Mouse (Mus musculus): ENCODE measurements around the gene Tpm4. TPM values are rescaled to one million over a fixed set of nuclear protein-coding genes. Genes with fewer than 3 reads are reported as not detected.

The Tpm4 gene
- total RNA-seq, 2 experiments from 2014 or later = 22.5 to 27.3 TPM

DNA sequence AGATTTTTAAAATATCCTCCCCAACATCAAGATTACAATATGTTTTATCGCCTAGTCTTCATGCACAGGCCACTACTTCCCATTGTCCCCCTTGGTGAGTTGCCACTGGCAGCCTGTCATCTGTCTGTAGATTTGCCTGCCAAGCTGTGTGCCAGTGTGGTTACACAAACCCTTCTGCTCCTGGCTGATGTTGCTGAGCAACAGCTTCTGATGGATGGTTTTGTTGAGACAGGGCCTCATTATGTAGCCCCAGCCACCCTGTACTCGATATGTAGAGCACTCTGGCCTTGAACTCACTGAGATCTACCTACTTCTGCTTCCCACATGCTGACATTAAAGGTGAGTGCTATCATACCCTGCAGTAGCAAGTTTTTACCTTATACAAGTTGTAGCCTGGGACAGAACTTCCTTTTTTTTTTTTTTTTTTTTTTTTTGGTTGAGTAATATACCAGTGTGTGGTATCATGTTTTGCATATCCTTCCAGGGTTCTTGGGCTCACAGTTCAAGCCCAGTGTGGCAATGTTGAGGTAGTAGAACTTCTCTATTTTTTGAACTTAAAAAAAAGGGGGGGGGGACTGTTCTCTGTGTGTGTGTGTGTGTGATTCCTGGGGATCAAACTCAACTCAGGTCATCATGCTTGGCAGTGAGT lies 48.9 kb downstream of the Tpm4 start:
- no peak for ATAC-seq (replicated peaks; ENCODE audit: low FRiP score, poor library complexity, severe bottlenecking)

- no peak for ATAC-seq (replicated peaks; ENCODE audit: low FRiP score, poor library complexity, severe bottlenecking)
These were observed 53.1 kb downstream of the Tpm4 start for GRCm38 (mm10) chr8:72187793-72188331.

GRCm38 (mm10) chr8:72189417-72190214 lies 54.8 kb downstream of the Tpm4 start, which contains the start of gene Hsh2d:
Gene Hsh2d (plus strand): TSS chr8:72189638.
- peak; percentile 91 for ATAC-seq (replicated peaks; ENCODE audit: low FRiP score, poor library complexity, severe bottlenecking)

DNA sequence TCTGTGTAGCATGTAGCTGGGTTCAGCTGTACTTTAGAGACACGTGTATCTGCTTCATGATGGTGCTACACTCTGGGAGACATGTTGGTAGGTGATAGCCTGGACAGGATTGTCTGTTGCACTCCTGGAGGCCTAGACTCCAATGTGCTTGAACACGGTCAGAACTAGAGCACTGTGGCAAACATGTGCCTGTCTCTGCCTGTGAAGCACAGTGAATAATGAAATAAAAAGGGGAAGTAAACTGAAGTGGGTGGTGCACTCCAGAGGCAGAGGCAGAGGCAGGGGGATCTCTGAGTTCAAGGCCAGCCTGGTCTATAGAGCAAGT lies 55.4 kb downstream of the Tpm4 start:
- ATAC-seq (replicated peaks; ENCODE audit: low FRiP score, poor library complexity, severe bottlenecking) = no peak

DNA sequence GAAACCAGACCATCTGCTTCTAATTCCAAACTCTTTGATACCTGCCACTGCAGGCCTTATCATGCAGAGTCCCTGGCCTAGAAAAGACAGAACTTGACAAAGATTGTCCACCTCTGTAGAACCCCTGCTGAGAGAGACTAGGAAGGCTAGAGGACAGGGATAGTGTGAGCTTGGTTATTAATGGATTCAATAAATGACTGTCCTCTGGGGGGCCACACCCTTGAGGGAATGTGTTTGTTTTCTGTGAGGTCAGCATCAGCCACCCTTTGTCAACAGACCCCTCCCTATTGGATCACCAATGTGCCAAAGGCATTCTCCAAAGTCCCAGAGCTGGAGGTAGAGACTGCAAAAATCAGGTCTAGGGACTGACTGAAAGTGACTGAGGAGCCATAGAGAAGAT lies 57.3 kb downstream of the Tpm4 start:
- ATAC-seq (replicated peaks; ENCODE audit: low FRiP score, poor library complexity, severe bottlenecking) = no peak

DNA sequence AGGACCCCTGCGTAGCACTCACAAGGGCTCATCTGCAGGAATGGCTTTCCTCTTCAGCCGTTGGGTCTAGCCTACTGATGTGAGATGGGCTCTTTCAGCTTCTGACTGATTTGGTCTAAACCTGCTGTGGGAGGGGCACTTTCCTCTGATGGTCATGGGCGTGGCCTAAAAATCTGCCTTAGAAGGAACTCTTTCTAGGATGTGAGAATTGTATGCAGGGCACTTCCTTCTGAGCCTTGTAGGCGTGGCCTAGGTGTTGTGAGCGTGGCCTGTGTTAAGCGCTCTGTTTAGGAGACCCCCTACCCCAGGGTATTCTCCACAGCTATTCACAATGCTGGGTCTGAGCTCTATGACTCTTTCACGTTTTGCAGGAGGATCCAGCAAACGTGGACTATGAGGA lies 63.2 kb downstream of the Tpm4 start:
- ATAC-seq (replicated peaks; ENCODE audit: low FRiP score, poor library complexity, severe bottlenecking) = no peak; the same call in 1 of the 2 replicates

Other genes with a start within 250 kb of the Tpm4 start
- gene Zfp882, start 226.4 kb upstream of the Tpm4 start, total RNA-seq (2015; ENCODE audit: low replicate concordance) = 2.1 TPM in 1 of 2 replicates, not detected in the other
- 2.0 and 3.3 TPM in 2 replicates for gene Zfp882, start 226.4 kb upstream of the Tpm4 start, total RNA-seq (2017; ENCODE audit: low replicate concordance)
- gene Zfp617, start 226.3 kb upstream of the Tpm4 start, total RNA-seq (2015; ENCODE audit: low replicate concordance) = 9.2 and 10.4 TPM in 2 replicates
- 5.5 and 6.8 TPM in 2 replicates for gene Zfp617, start 226.3 kb upstream of the Tpm4 start, total RNA-seq (2017; ENCODE audit: low replicate concordance)
- 11.7 and 15.8 TPM in 2 replicates for gene Zfp961, start 183.9 kb upstream of the Tpm4 start, total RNA-seq (2015; ENCODE audit: low replicate concordance)
- 8.6 and 9.1 TPM in 2 replicates for gene Zfp961, start 183.9 kb upstream of the Tpm4 start, total RNA-seq (2017; ENCODE audit: low replicate concordance)
- 15.3 and 25.2 TPM in 2 replicates for gene Cyp4f18, start 125.3 kb upstream of the Tpm4 start, total RNA-seq (2015; ENCODE audit: low replicate concordance)
- gene Cyp4f18, start 125.3 kb upstream of the Tpm4 start, total RNA-seq (2017; ENCODE audit: low replicate concordance) = 7.7 and 10.3 TPM in 2 replicates
- not detected in 2 replicates for gene Olfr372, start 93.8 kb upstream of the Tpm4 start, total RNA-seq (2015; ENCODE audit: low replicate concordance)
- gene Olfr372, start 93.8 kb upstream of the Tpm4 start, total RNA-seq (2017; ENCODE audit: low replicate concordance) = not detected in 2 replicates
- gene Olfr373, start 51.8 kb upstream of the Tpm4 start, total RNA-seq (2015; ENCODE audit: low replicate concordance) = not detected in 2 replicates
- not detected in 2 replicates for gene Olfr373, start 51.8 kb upstream of the Tpm4 start, total RNA-seq (2017; ENCODE audit: low replicate concordance)
- gene Olfr374, start 27.9 kb upstream of the Tpm4 start, total RNA-seq (2015; ENCODE audit: low replicate concordance) = not detected in 2 replicates
- gene Olfr374, start 27.9 kb upstream of the Tpm4 start, total RNA-seq (2017; ENCODE audit: low replicate concordance) = 0.14 TPM in 1 of 2 replicates, not detected in the other
- 15.3 and 26.9 TPM in 2 replicates for gene Rab8a, start 26.2 kb downstream of the Tpm4 start, total RNA-seq (2015; ENCODE audit: low replicate concordance)
- gene Rab8a, start 26.2 kb downstream of the Tpm4 start, total RNA-seq (2017; ENCODE audit: low replicate concordance) = 69.9 and 102 TPM in 2 replicates
- 0.77 and 4.4 TPM in 2 replicates for gene Hsh2d, start 54.7 kb downstream of the Tpm4 start, total RNA-seq (2015; ENCODE audit: low replicate concordance)
- gene Hsh2d, start 54.7 kb downstream of the Tpm4 start, total RNA-seq (2017; ENCODE audit: low replicate concordance) = 1.7 and 2.8 TPM in 2 replicates
- 1.7 TPM in 1 of 2 replicates, not detected in the other for gene Cib3, start 77.9 kb downstream of the Tpm4 start, total RNA-seq (2015; ENCODE audit: low replicate concordance)
- gene Cib3, start 77.9 kb downstream of the Tpm4 start, total RNA-seq (2017; ENCODE audit: low replicate concordance) = 1.8 and 5.4 TPM in 2 replicates
- gene Gm11034, start 78.7 kb downstream of the Tpm4 start, total RNA-seq (2015; ENCODE audit: low replicate concordance) = not detected in 2 replicates
- not detected in 2 replicates for gene Gm11034, start 78.7 kb downstream of the Tpm4 start, total RNA-seq (2017; ENCODE audit: low replicate concordance)
- gene Fam32a, start 84.8 kb downstream of the Tpm4 start, total RNA-seq (2015; ENCODE audit: low replicate concordance) = 31.1 and 32.9 TPM in 2 replicates
- gene Fam32a, start 84.8 kb downstream of the Tpm4 start, total RNA-seq (2017; ENCODE audit: low replicate concordance) = 30.3 and 36.4 TPM in 2 replicates
- 36.9 and 46.8 TPM in 2 replicates for gene Ap1m1, start 105.0 kb downstream of the Tpm4 start, total RNA-seq (2015; ENCODE audit: low replicate concordance)
- gene Ap1m1, start 105.0 kb downstream of the Tpm4 start, total RNA-seq (2017; ENCODE audit: low replicate concordance) = 15.7 and 22.7 TPM in 2 replicates
- gene Gm10282, start 170.3 kb downstream of the Tpm4 start, total RNA-seq (2015; ENCODE audit: low replicate concordance) = 22.9 and 31.8 TPM in 2 replicates
- 14.9 and 39.9 TPM in 2 replicates for gene Gm10282, start 170.3 kb downstream of the Tpm4 start, total RNA-seq (2017; ENCODE audit: low replicate concordance)
- 8.1 and 11.7 TPM in 2 replicates for gene Klf2, start 184.1 kb downstream of the Tpm4 start, total RNA-seq (2015; ENCODE audit: low replicate concordance)
- gene Klf2, start 184.1 kb downstream of the Tpm4 start, total RNA-seq (2017; ENCODE audit: low replicate concordance) = 3.4 and 4.6 TPM in 2 replicates

All from erythroblast, adult 5-6 weeks (primary cell).